8 mouse cellular contexts compared by ENCODE assay signal in the genomic region with DNA sequence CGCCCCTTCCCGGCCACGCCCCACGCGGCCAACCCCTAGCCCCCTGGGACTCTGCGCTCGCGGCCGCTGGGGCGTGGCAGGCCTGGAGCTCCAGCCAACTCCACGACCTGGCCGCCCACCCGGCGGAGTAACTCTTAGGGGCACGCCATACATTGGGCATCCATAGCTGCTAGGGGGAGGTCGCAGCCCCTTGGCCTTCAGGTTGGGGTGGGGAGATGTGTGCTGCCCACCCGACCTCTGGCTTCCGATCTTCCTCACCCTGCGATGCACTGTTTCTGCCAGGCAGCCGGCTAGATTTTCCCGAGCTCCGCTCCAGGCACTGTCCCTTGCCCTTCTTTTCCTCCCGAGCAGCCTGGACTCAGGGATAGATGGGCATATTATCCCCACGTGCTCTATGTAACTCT. TPM values are rescaled to one million over a fixed set of nuclear protein-coding genes. Genes with fewer than 3 reads are reported as not detected.
DNase-seq lines count a peak whose midpoint lies in the region; ATAC-seq lines count a peak whose summit lies in the region.

No protein-coding gene starts in this region.

- H3K4me2 ChIP-seq in lung, embryonic 15.5 days = peak overlapping the region; percentile 77
- H3K4me2 ChIP-seq in forebrain, embryonic 15.5 days (replicated peaks) = peak overlapping the region; percentile 94
- peak overlapping the region; percentile 75 for H3K4me2 ChIP-seq in liver, embryonic 12.5 days
- peak overlapping the region; percentile 87 for H3K4me2 ChIP-seq in stomach, embryonic 16.5 days (ENCODE audit: low read depth, low read length)

- peak overlapping the region; percentile 46 for H3K9ac ChIP-seq in lung, embryonic 15.5 days
- peak overlapping the region; percentile 61 for H3K9ac ChIP-seq in forebrain, embryonic 15.5 days (replicated peaks)
- peak overlapping the region; percentile 55 for H3K9ac ChIP-seq in liver, embryonic 12.5 days
- H3K9ac ChIP-seq in stomach, embryonic 16.5 days (ENCODE audit: low read length) = peak overlapping the region; percentile 86

- H3K36me3 ChIP-seq in lung, embryonic 15.5 days = no peaks in the 10 kb centered on the region
- H3K36me3 ChIP-seq in forebrain, embryonic 15.5 days = no peaks in the 10 kb centered on the region
- no peaks in the 10 kb centered on the region for H3K36me3 ChIP-seq in liver, embryonic 12.5 days
- no peaks in the 10 kb centered on the region for H3K36me3 ChIP-seq in stomach, embryonic 16.5 days (ENCODE audit: control insufficient read depth, insufficient read depth, low read length)

- H3K9me3 ChIP-seq in lung, embryonic 15.5 days = no peaks in the 10 kb centered on the region
- H3K9me3 ChIP-seq in forebrain, embryonic 15.5 days = no peaks in the 10 kb centered on the region
- H3K9me3 ChIP-seq in liver, embryonic 12.5 days (replicated peaks) = no peaks in the 10 kb centered on the region
- H3K9me3 ChIP-seq in stomach, embryonic 16.5 days (replicated peaks; ENCODE audit: control insufficient read depth, low read length) = no peaks in the 10 kb centered on the region

- H3K27me3 ChIP-seq in lung, embryonic 15.5 days = 0 out of 2 replicates have a peak, but pooled peaks cover 5% of the 10 kb centered on the region
- H3K27me3 ChIP-seq in forebrain, embryonic 15.5 days = peaks cover 3% of the 10 kb centered on the region; the same call in 1 of the 2 replicates
- peaks cover 87% of the 10 kb centered on the region for H3K27me3 ChIP-seq in liver, embryonic 12.5 days (replicated peaks)
- H3K27me3 ChIP-seq in stomach, embryonic 16.5 days (ENCODE audit: control insufficient read depth, insufficient read depth, low read length) = no peaks in the 10 kb centered on the region

- peaks cover 85% of the 10 kb centered on the region for H3K4me1 ChIP-seq in lung, embryonic 15.5 days
- H3K4me1 ChIP-seq in forebrain, embryonic 15.5 days = peaks cover 74% of the 10 kb centered on the region
- H3K4me1 ChIP-seq in liver, embryonic 12.5 days = peaks cover 52% of the 10 kb centered on the region
- peaks cover 62% of the 10 kb centered on the region for H3K4me1 ChIP-seq in stomach, embryonic 16.5 days (ENCODE audit: control insufficient read depth, insufficient read depth, low read length)

- peak; percentile 25; the same call in 1 of the 2 replicates for ATAC-seq in lung, embryonic 15.5 days (ENCODE audit: borderline replicate concordance, extremely low read depth, low FRiP score, low TSS enrichment)
- peak; percentile 27; the same call in 1 of the 2 replicates for ATAC-seq in forebrain, embryonic 15.5 days (replicated peaks)
- 0 out of 2 replicates have a peak, but pooled peaks have one; percentile 9 for ATAC-seq in liver, embryonic 12.5 days
- peak; percentile 24 for ATAC-seq in stomach, embryonic 16.5 days (ENCODE audit: insufficient read depth, low FRiP score)
- no peak for ATAC-seq in erythroid progenitor cell, adult 5-6 weeks (replicated peaks; ENCODE audit: low FRiP score, poor library complexity, severe bottlenecking)

- H3K27ac ChIP-seq in lung, embryonic 15.5 days = peak overlapping the region; percentile 98
- H3K27ac ChIP-seq in forebrain, embryonic 15.5 days (replicated peaks) = peak overlapping the region; percentile 81
- H3K27ac ChIP-seq in liver, embryonic 12.5 days = peak overlapping the region; percentile 69
- H3K27ac ChIP-seq in stomach, embryonic 16.5 days (ENCODE audit: low read length) = peak overlapping the region; percentile 96

- WGBS in lung, embryonic 15.5 days = 6% methylated on average over 24 of the region's 24 CpGs
- under 1% methylated on average over 23 of the region's 24 CpGs for WGBS in forebrain, embryonic 15.5 days
- 8% methylated on average over 23 of the region's 24 CpGs for WGBS in liver, embryonic 12.5 days (ENCODE audit: insufficient replicate concordance)
- 7% methylated on average over 24 of the region's 24 CpGs for WGBS in stomach, embryonic 16.5 days

- H3K4me3 ChIP-seq in lung, embryonic 15.5 days = peak overlapping the region; percentile 42
- H3K4me3 ChIP-seq in forebrain, embryonic 15.5 days = peak overlapping the region; percentile 51
- peak overlapping the region; percentile 50 for H3K4me3 ChIP-seq in liver, embryonic 12.5 days
- peak overlapping the region; percentile 49 for H3K4me3 ChIP-seq in stomach, embryonic 16.5 days (replicated peaks; ENCODE audit: low read length)

- no peak for DNase-seq in lung, adult 18-20 months
- DNase-seq in urinary bladder, postnatal 14 days (ENCODE audit: low spot score) = no peak
- no peak for DNase-seq in right cerebral cortex, postnatal 14 days

RNA-seq across cellular contexts. Expression of gene Fgfr3, which starts 25.8 kb away (rescaled TPM):
- polyA plus RNA-seq in lung, embryonic 15.5 days (2015; fragmentation: Nextera tagmentation; extraction: Ambion mirVana) = 59.1 and 64.7 TPM in 2 replicates
- polyA plus RNA-seq in forebrain, embryonic 15.5 days (2015; fragmentation: Nextera tagmentation; extraction: Ambion mirVana) = 32.9 and 44.3 TPM in 2 replicates
- 4.5 and 4.8 TPM in 2 replicates for polyA plus RNA-seq in liver, embryonic 12.5 days (2016; fragmentation: Nextera tagmentation; extraction: Ambion mirVana)
- polyA plus RNA-seq in stomach, embryonic 16.5 days (2015; fragmentation: Nextera tagmentation; extraction: Ambion mirVana) = 31.0 and 40.1 TPM in 2 replicates
- total RNA-seq in erythroid progenitor cell, adult 5-6 weeks (2015; ENCODE audit: low replicate concordance) = not detected in 2 replicates
- not detected in 2 replicates for total RNA-seq in erythroid progenitor cell, adult 5-6 weeks (2017; ENCODE audit: low replicate concordance)

RNA-seq across cellular contexts. Expression of gene Tmem129, which starts 37.5 kb away (rescaled TPM):
- polyA plus RNA-seq in lung, embryonic 15.5 days (2015; fragmentation: Nextera tagmentation; extraction: Ambion mirVana) = 37.3 and 39.7 TPM in 2 replicates
- polyA plus RNA-seq in forebrain, embryonic 15.5 days (2015; fragmentation: Nextera tagmentation; extraction: Ambion mirVana) = 31.0 and 35.0 TPM in 2 replicates
- 26.4 and 27.3 TPM in 2 replicates for polyA plus RNA-seq in liver, embryonic 12.5 days (2016; fragmentation: Nextera tagmentation; extraction: Ambion mirVana)
- polyA plus RNA-seq in stomach, embryonic 16.5 days (2015; fragmentation: Nextera tagmentation; extraction: Ambion mirVana) = 34.0 and 40.6 TPM in 2 replicates
- total RNA-seq in erythroid progenitor cell, adult 5-6 weeks (2015; ENCODE audit: low replicate concordance) = 44.4 and 49.4 TPM in 2 replicates
- 28.2 and 37.7 TPM in 2 replicates for total RNA-seq in erythroid progenitor cell, adult 5-6 weeks (2017; ENCODE audit: low replicate concordance)

RNA-seq across cellular contexts. Expression of gene Tacc3, which starts 37.8 kb away (rescaled TPM):
- 217 and 227 TPM in 2 replicates for polyA plus RNA-seq in lung, embryonic 15.5 days (2015; fragmentation: Nextera tagmentation; extraction: Ambion mirVana)
- polyA plus RNA-seq in forebrain, embryonic 15.5 days (2015; fragmentation: Nextera tagmentation; extraction: Ambion mirVana) = 91.5 and 98.2 TPM in 2 replicates
- polyA plus RNA-seq in liver, embryonic 12.5 days (2016; fragmentation: Nextera tagmentation; extraction: Ambion mirVana) = 199 and 203 TPM in 2 replicates
- polyA plus RNA-seq in stomach, embryonic 16.5 days (2015; fragmentation: Nextera tagmentation; extraction: Ambion mirVana) = 137 and 145 TPM in 2 replicates
- 544 and 682 TPM in 2 replicates for total RNA-seq in erythroid progenitor cell, adult 5-6 weeks (2015; ENCODE audit: low replicate concordance)
- total RNA-seq in erythroid progenitor cell, adult 5-6 weeks (2017; ENCODE audit: low replicate concordance) = 404 and 639 TPM in 2 replicates

RNA-seq across cellular contexts. Expression of gene Slbp, which starts 43.3 kb away (rescaled TPM):
- 274 and 284 TPM in 2 replicates for polyA plus RNA-seq in lung, embryonic 15.5 days (2015; fragmentation: Nextera tagmentation; extraction: Ambion mirVana)
- 129 and 141 TPM in 2 replicates for polyA plus RNA-seq in forebrain, embryonic 15.5 days (2015; fragmentation: Nextera tagmentation; extraction: Ambion mirVana)
- 326 and 340 TPM in 2 replicates for polyA plus RNA-seq in liver, embryonic 12.5 days (2016; fragmentation: Nextera tagmentation; extraction: Ambion mirVana)
- 174 and 190 TPM in 2 replicates for polyA plus RNA-seq in stomach, embryonic 16.5 days (2015; fragmentation: Nextera tagmentation; extraction: Ambion mirVana)
- total RNA-seq in erythroid progenitor cell, adult 5-6 weeks (2015; ENCODE audit: low replicate concordance) = 377 and 483 TPM in 2 replicates
- 503 and 597 TPM in 2 replicates for total RNA-seq in erythroid progenitor cell, adult 5-6 weeks (2017; ENCODE audit: low replicate concordance)
